Mouse (Mus musculus): ENCODE measurements around the gene Slc25a25. TPM values are rescaled to one million over a fixed set of nuclear protein-coding genes. Genes with fewer than 3 reads are reported as not detected.
"Not testable (repeated sequence)": the region's sequence is repeated elsewhere in the genome, so short reads cannot be mapped to it uniquely, and the experiment has no call there.

The Slc25a25 gene
- polyA plus RNA-seq, 1 experiment from 2014 or later, result 11.1 TPM

DNA sequence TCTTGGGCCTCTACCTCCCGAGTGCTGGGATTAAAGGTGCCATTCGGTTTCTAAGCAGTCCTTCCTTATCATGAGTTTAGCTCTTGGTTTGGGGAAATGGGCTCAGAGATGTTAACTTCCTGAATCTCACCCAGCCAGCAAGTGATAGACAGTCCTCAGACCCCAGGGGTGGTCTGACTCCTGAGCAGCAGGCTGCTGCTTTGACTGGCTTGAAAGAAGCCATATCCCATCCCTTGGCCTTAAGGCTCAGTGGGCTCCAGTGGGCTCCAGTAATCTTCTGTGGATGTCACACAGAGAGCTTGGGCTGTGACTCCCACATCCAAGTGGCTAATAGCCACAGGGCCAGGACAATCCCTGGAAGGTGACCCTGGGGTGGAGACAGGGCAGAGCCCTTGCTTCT, 43.3 kb upstream of the Slc25a25 start:
- Histone ChIP-seq H3K4me2 (replicated peaks; ENCODE audit: low read depth) (no peak overlapping the region), H3K27me3 (ENCODE audit: control insufficient read depth, insufficient read depth, low read length) (no peaks in the 10 kb centered on the region), H3K9me3 (ENCODE audit: control insufficient read depth, low read length) (no peaks in the 10 kb centered on the region), H3K4me1 (replicated peaks; ENCODE audit: control insufficient read depth, insufficient read depth) (no peaks in the 10 kb centered on the region), H3K9ac (ENCODE audit: low read length) (no peak overlapping the region), H3K4me3 (ENCODE audit: low read depth, low read length) (no peak overlapping the region), H3K27ac (replicated peaks) (no peak overlapping the region), H3K36me3 (ENCODE audit: control insufficient read depth, insufficient read depth, low read length) (no peaks in the 10 kb centered on the region)
- ATAC-seq (ENCODE audit: low FRiP score, low TSS enrichment), result no peak
- 51% methylated on average over 2 of the region's 2 CpGs for WGBS
- no peak for DNase-seq (ENCODE audit: low spot score)
- TF ChIP-seq CTCF (IDR thresholded peaks at IDR 0.05; ENCODE audit: low read depth), result no peak
- no peak for TF ChIP-seq EP300 (optimal IDR thresholded peaks at IDR 0.05)

DNA sequence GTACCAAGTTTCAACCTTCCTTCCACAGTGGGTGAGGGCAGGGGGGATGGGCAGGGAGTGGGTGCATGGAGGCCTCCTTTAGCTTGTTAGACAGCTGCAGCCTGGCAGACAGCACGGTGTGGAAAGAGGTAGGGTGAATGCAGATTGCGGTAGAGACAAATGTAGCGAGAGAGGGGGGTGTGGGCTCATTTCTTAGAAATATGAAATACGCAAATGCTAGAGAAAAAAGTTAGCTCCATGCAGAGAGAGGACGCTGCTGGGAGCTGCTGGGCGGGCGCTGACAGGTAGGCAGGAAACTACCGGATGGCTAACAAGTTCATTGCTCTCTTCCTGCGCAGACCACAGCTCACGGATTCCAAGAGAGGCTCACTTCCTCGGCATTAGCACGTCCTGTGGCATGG, 42.1 kb upstream of the Slc25a25 start:
- H3K4me3 ChIP-seq (ENCODE audit: low read depth, low read length), result no peak overlapping the region
- H3K9me3 ChIP-seq (ENCODE audit: control insufficient read depth, low read length), result no peaks in the 10 kb centered on the region
- WGBS, result 52% methylated on average over 12 of the region's 12 CpGs
- TF ChIP-seq CTCF (IDR thresholded peaks at IDR 0.05; ENCODE audit: low read depth) (no peak), EP300 (optimal IDR thresholded peaks at IDR 0.05) (no peak)
- H3K36me3 ChIP-seq (ENCODE audit: control insufficient read depth, insufficient read depth, low read length), result no peaks in the 10 kb centered on the region
- H3K9ac ChIP-seq (ENCODE audit: low read length), result no peak overlapping the region
- ATAC-seq (ENCODE audit: low FRiP score, low TSS enrichment), result 0 out of 2 replicates have a peak, but pooled peaks have one; percentile 30
- H3K4me1 ChIP-seq (replicated peaks; ENCODE audit: control insufficient read depth, insufficient read depth), result no peaks in the 10 kb centered on the region
- DNase-seq (ENCODE audit: low spot score), result peak; percentile 45
- no peaks in the 10 kb centered on the region for H3K27me3 ChIP-seq (ENCODE audit: control insufficient read depth, insufficient read depth, low read length)
- H3K27ac ChIP-seq (replicated peaks), result no peak overlapping the region
- H3K4me2 ChIP-seq (replicated peaks; ENCODE audit: low read depth), result no peak overlapping the region

DNA sequence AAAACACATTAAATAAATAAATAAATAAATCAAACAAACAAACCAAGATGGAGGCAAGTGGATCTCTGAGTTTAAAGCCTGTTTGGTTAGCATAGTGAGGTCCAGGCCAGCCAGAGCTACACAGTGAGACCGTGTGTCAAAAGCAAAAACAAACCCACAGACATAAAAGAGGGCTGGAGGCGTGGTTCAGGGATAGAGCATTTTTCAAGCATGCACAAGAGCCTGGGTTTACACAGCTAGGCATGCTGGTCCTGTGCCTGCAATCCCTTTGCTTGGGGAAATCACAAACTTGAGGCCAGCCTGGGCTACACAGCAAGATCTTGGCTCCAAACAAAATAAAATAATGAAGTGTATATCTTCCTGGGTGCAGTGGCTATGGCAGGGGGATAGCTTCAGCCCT, 41.4 kb upstream of the Slc25a25 start:
- Histone ChIP-seq H3K27me3 (ENCODE audit: control insufficient read depth, insufficient read depth, low read length) (no peaks in the 10 kb centered on the region), H3K9ac (ENCODE audit: low read length) (no peak overlapping the region), H3K36me3 (ENCODE audit: control insufficient read depth, insufficient read depth, low read length) (no peaks in the 10 kb centered on the region), H3K4me2 (replicated peaks; ENCODE audit: low read depth) (no peak overlapping the region), H3K9me3 (ENCODE audit: control insufficient read depth, low read length) (no peaks in the 10 kb centered on the region), H3K4me1 (replicated peaks; ENCODE audit: control insufficient read depth, insufficient read depth) (no peaks in the 10 kb centered on the region), H3K4me3 (ENCODE audit: low read depth, low read length) (no peak overlapping the region), H3K27ac (replicated peaks) (no peak overlapping the region)
- DNase-seq (ENCODE audit: low spot score) (no peak), ATAC-seq (ENCODE audit: low FRiP score, low TSS enrichment) (no peak)
- no peak for TF ChIP-seq CTCF (IDR thresholded peaks at IDR 0.05; ENCODE audit: low read depth)
- TF ChIP-seq EP300 (optimal IDR thresholded peaks at IDR 0.05), result no peak
- WGBS, result 37% methylated on average over 2 of the region's 2 CpGs

- not testable (repeated sequence) for H3K27me3 ChIP-seq (ENCODE audit: control insufficient read depth, insufficient read depth, low read length); H3K9ac ChIP-seq (ENCODE audit: low read length); ATAC-seq (ENCODE audit: low FRiP score, low TSS enrichment); H3K4me2 ChIP-seq (replicated peaks; ENCODE audit: low read depth); H3K9me3 ChIP-seq (ENCODE audit: control insufficient read depth, low read length); H3K27ac ChIP-seq (replicated peaks); H3K36me3 ChIP-seq (ENCODE audit: control insufficient read depth, insufficient read depth, low read length); H3K4me3 ChIP-seq (ENCODE audit: low read depth, low read length); H3K4me1 ChIP-seq (replicated peaks; ENCODE audit: control insufficient read depth, insufficient read depth); DNase-seq (ENCODE audit: low spot score)
These were observed 39.5 kb upstream of the Slc25a25 start for GRCm38 (mm10) chr2:32490730-32491129.

DNA sequence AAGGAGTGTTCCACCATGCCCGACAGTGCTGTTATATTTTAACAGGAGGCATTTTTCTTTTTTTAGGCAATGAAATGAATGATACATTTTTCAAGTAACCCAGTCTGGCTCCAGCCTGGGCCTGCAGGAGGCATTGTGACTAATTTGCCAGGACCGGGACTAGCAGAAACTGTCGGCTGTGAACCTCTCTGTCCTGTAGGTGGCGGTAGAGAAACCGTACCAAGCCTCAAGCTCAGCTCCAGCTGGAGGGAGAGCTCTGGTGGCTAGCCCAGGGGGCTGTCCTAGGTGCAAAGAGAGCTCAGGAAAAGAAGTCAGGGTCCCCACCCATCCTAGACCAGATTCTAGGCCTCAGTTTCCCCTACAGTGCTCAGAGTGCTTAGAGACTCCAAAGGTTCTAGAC, 37.4 kb upstream of the Slc25a25 start:
- Histone ChIP-seq H3K9ac (ENCODE audit: low read length) (no peak overlapping the region), H3K36me3 (ENCODE audit: control insufficient read depth, insufficient read depth, low read length) (no peaks in the 10 kb centered on the region), H3K27ac (replicated peaks) (no peak overlapping the region), H3K9me3 (ENCODE audit: control insufficient read depth, low read length) (no peaks in the 10 kb centered on the region), H3K4me1 (replicated peaks; ENCODE audit: control insufficient read depth, insufficient read depth) (no peaks in the 10 kb centered on the region), H3K27me3 (ENCODE audit: control insufficient read depth, insufficient read depth, low read length) (no peaks in the 10 kb centered on the region), H3K4me3 (ENCODE audit: low read depth, low read length) (no peak overlapping the region), H3K4me2 (replicated peaks; ENCODE audit: low read depth) (no peak overlapping the region)
- WGBS, result 2% methylated on average over 5 of the region's 5 CpGs
- TF ChIP-seq CTCF (IDR thresholded peaks at IDR 0.05; ENCODE audit: low read depth), result peak; percentile 95
- no peak for TF ChIP-seq EP300 (optimal IDR thresholded peaks at IDR 0.05)
- ATAC-seq (ENCODE audit: low FRiP score, low TSS enrichment) (peak; percentile 41), DNase-seq (ENCODE audit: low spot score) (peak; percentile 83)

DNA sequence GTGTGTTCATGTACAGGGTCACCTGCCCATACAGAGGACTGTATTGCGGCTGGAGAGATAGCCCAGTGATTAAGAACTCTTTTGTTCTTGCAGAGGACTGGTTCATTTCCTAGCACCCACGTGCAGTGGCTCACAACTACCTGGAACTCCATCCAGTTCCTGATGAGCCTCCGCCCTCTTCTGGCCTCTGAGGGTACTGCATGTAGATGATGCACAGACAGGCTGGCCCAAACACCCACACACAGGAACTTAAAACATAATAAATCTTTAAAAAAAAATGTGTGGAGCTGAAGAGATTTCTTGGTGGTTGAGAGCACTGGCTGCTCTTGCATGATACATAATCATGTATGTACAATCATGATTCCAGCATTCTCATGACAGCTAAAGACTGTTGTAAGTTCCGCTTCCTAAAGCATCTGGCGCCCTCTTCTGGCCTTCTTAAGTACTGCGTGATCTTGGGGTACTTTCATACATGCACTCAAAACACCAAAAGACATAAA, 35.9 kb upstream of the Slc25a25 start:
- Histone ChIP-seq H3K36me3 (ENCODE audit: control insufficient read depth, insufficient read depth, low read length) (no peaks in the 10 kb centered on the region), H3K9ac (ENCODE audit: low read length) (no peak overlapping the region), H3K4me3 (ENCODE audit: low read depth, low read length) (no peak overlapping the region), H3K4me2 (replicated peaks; ENCODE audit: low read depth) (no peak overlapping the region), H3K9me3 (ENCODE audit: control insufficient read depth, low read length) (no peaks in the 10 kb centered on the region), H3K27ac (replicated peaks) (no peak overlapping the region), H3K27me3 (ENCODE audit: control insufficient read depth, insufficient read depth, low read length) (no peaks in the 10 kb centered on the region), H3K4me1 (replicated peaks; ENCODE audit: control insufficient read depth, insufficient read depth) (no peaks in the 10 kb centered on the region)
- DNase-seq (ENCODE audit: low spot score) (peak; percentile 95), ATAC-seq (ENCODE audit: low FRiP score, low TSS enrichment) (peak; percentile 46)
- 7% methylated on average over 6 of the region's 6 CpGs for WGBS
- TF ChIP-seq EP300 (optimal IDR thresholded peaks at IDR 0.05) (no peak), CTCF (IDR thresholded peaks at IDR 0.05; ENCODE audit: low read depth) (peak; percentile 86)
